Mouse (Mus musculus): ENCODE measurements at regions not wholly inside any gene's neighbourhood (a gene's known extent, or its start where the extent isn't known, plus 50 kb on each side); places are given as distances from the start of the nearest gene placed in this dataset.

DNA sequence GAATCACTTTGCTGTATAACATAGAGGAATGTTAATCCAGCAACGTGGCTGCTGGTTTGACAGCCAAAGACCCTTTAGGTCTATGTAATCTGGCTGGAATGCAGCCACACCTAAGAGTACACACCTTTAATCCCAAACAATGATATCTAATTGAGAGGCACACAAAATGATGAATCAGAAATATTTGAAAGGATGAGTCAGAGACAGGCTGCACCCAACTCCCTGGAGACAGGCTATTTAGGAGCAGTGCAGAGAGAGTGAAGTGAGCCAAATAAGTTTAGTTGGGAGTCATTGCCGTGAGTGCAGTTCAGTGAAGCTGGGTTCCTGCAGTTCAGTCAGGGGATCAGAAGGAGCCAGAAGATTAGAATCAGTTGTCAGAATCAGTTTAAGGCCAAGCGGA lies 993.4 kb downstream of the Tecrl start:
- TF ChIP-seq CTCF (IDR thresholded peaks at IDR 0.05; ENCODE audit: borderline replicate concordance, insufficient read depth, low read length) (no peak), POLR2A (IDR thresholded peaks at IDR 0.05; ENCODE audit: low read depth, low read length) (no peak)
